Mouse (Mus musculus) erythroblast, embryonic 14.5 days (primary cell): Measurements from ENCODE around the gene Polr2i.

ENCODE experiments used
- GATA1 ChIP-seq: IDR thresholded peaks from 2 replicates; pipeline ENCODE4 v1.6.1; 2012; ENCODE audit warnings: low read length, inconsistent platforms, mixed read lengths
- TAL1 ChIP-seq: IDR thresholded peaks from 3 replicates; pipeline ENCODE4 v1.6.1; 2012; ENCODE audit warnings: low read length, inconsistent platforms, mixed read lengths

DNA sequence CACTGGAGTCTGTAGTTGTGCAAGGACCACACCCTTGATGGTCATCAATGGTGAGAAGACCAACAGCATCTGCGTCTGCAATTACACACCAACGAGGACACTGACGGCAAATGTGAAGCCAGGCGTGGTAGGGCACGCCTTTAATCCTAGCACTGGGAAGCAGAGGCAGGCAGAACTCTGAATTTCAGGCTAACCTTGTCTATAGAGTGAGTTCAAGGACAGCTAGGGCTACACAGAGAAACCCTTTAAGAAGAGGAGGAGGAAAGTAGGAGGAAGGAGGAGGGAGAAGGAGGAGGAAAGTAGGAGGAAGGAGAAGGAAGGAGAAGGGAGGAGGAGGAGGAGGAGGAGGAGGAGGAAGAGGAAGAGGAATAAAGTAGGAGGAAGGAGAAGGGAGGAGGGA lies 33.8 kb downstream of the Polr2i start:
- TF ChIP-seq TAL1 = no peak
- no peak for TF ChIP-seq GATA1
